Mouse (Mus musculus): Measurements from ENCODE around the gene Apon. TPM values are rescaled to one million over a fixed set of nuclear protein-coding genes. Genes with fewer than 3 reads are reported as not detected.
"Not testable (repeated sequence)": the region's sequence is repeated elsewhere in the genome, so short reads cannot be mapped to it uniquely, and the experiment has no call there.

Apon gene
- polyA plus RNA-seq (2015; fragmentation: Nextera tagmentation; extraction: Ambion mirVana): 0.19 TPM in 1 of 2 replicates, not detected in the other

- Histone ChIP-seq H3K4me1 (no peaks in the 10 kb centered on the region), H3K27ac (replicated peaks) (no peak within 1 kb of the TSS), H3K27me3 (no peaks in the 10 kb centered on the region), H3K4me3 (no peak within 1 kb of the TSS), H3K36me3 (peaks cover 30% of the 10 kb centered on the region), H3K9ac (replicated peaks) (no peak within 1 kb of the TSS), H3K4me2 (replicated peaks) (no peak within 1 kb of the TSS), H3K9me3 (no peaks in the 10 kb centered on the region)
- ATAC-seq (replicated peaks): no peak
- 83% methylated on average over 4 of the region's 4 CpGs for WGBS
These were observed at the start of gene Apon for GRCm38 (mm10) chr10:128253677-128254255. Apon (plus strand) TSS chr10:128254096.

DNA sequence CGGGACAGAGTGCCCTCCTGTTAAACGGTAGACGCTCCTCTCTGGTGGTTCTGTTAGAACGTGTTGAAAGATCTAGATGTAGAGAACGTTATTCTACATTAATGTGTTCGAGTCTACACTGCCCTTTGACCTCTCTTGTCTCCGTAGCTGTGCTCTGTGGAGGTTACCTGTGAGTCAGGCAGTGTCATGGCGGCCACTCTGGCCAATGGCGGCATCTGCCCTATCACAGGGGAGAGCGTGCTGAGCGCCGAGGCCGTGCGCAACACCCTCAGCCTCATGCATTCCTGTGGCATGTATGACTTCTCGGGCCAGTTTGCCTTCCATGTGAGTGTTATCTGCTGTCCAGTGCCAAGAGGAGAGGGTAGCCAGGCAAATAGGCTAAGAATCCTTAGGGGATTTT, 49.0 kb upstream of the Apon start:
- H3K4me1 ChIP-seq: peaks cover 1% of the 10 kb centered on the region
- no peak overlapping the region for H3K27ac ChIP-seq (replicated peaks)
- no peak overlapping the region for H3K9ac ChIP-seq (replicated peaks)
- H3K9me3 ChIP-seq: no peaks in the 10 kb centered on the region
- H3K27me3 ChIP-seq: no peaks in the 10 kb centered on the region
- WGBS: 90% methylated on average over 15 of the region's 15 CpGs
- H3K36me3 ChIP-seq: no peaks in the 10 kb centered on the region
- H3K4me2 ChIP-seq (replicated peaks): no peak overlapping the region
- no peak overlapping the region for H3K4me3 ChIP-seq
- no peak for ATAC-seq (replicated peaks)

- WGBS: 92% methylated on average over 10 of the region's 10 CpGs
- peaks cover 18% of the 10 kb centered on the region for H3K4me1 ChIP-seq
- H3K36me3 ChIP-seq: no peaks in the 10 kb centered on the region
- ATAC-seq (replicated peaks): no peak
- H3K4me2 ChIP-seq (replicated peaks): no peak overlapping the region
- no peak overlapping the region for H3K9ac ChIP-seq (replicated peaks)
- H3K4me3 ChIP-seq: no peak overlapping the region
- no peaks in the 10 kb centered on the region for H3K27me3 ChIP-seq
- H3K9me3 ChIP-seq: no peaks in the 10 kb centered on the region
- H3K27ac ChIP-seq (replicated peaks): no peak overlapping the region
These were observed 45.6 kb upstream of the Apon start for GRCm38 (mm10) chr10:128208326-128208725.

- Histone ChIP-seq H3K27me3 (peaks cover 3% of the 10 kb centered on the region; the same call in 1 of the 2 replicates), H3K9ac (replicated peaks) (no peak overlapping the region), H3K27ac (replicated peaks) (no peak overlapping the region), H3K36me3 (no peaks in the 10 kb centered on the region), H3K4me3 (no peak overlapping the region), H3K4me2 (replicated peaks) (no peak overlapping the region), H3K9me3 (no peaks in the 10 kb centered on the region), H3K4me1 (peaks cover 18% of the 10 kb centered on the region)
- WGBS: 93% methylated on average over 11 of the region's 11 CpGs
- no peak for ATAC-seq (replicated peaks)
These were observed 44.4 kb upstream of the Apon start for GRCm38 (mm10) chr10:128209311-128210009.

GRCm38 (mm10) chr10:128210131-128210530, 43.8 kb upstream of the Apon start:
- no peak overlapping the region for H3K27ac ChIP-seq (replicated peaks)
- H3K9me3 ChIP-seq: no peaks in the 10 kb centered on the region
- 92% methylated on average over 2 of the region's 2 CpGs for WGBS
- H3K27me3 ChIP-seq: peaks cover 3% of the 10 kb centered on the region; the same call in 1 of the 2 replicates
- no peak overlapping the region for H3K9ac ChIP-seq (replicated peaks)
- no peak overlapping the region for H3K4me2 ChIP-seq (replicated peaks)
- no peak for ATAC-seq (replicated peaks)
- no peak overlapping the region for H3K4me3 ChIP-seq
- no peaks in the 10 kb centered on the region for H3K36me3 ChIP-seq
- H3K4me1 ChIP-seq: peaks cover 18% of the 10 kb centered on the region

- H3K4me2 ChIP-seq (replicated peaks): peak overlapping the region; percentile 76
- H3K9me3 ChIP-seq: no peaks in the 10 kb centered on the region
- peaks cover 3% of the 10 kb centered on the region; the same call in 1 of the 2 replicates for H3K27me3 ChIP-seq
- ATAC-seq (replicated peaks): peak; percentile 30; the same call in 1 of the 2 replicates
- peak overlapping the region; percentile 59 for H3K4me3 ChIP-seq
- no peaks in the 10 kb centered on the region for H3K36me3 ChIP-seq
- peaks cover 18% of the 10 kb centered on the region for H3K4me1 ChIP-seq
- H3K9ac ChIP-seq (replicated peaks): peak overlapping the region; percentile 55
- peak overlapping the region; percentile 65; the same call in 1 of the 2 replicates for H3K27ac ChIP-seq (replicated peaks)
- WGBS: 25% methylated on average over 14 of the region's 14 CpGs
These were observed 42.9 kb upstream of the Apon start for GRCm38 (mm10) chr10:128210954-128211353.

DNA sequence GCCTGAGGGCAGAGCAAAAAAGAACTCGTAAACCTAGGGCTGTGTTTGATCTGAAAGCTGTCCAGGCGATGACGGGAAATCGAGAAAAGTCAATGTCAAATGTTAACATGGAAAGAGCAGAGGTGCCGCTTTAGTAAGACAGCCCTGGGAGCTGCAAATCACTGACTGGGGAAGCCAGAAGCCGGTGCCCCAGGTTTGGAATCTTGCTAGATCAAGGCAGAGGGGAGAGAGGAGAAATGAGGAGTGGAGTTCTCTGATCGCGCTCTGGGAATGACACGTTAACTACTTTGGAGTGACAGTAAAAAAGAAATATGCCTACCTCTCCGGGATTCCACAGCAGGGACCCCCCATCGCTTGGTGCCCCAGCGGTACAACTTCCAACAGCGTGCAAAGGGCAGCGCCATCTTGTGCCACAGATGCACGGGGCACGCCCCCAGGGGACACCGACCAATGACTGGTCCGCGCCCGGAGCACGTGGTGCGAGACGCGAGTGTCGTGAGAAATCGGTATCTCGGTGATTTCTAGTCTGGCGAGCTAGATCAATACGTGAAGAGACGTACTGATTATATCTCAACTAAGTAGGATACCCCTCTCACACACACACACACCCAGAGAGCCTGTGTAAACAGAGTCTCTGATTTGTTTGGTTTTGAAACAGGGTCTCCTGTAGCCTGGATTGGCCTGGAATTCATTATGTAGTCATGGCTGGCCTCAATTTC, 42.3 kb upstream of the Apon start, which contains the start of gene Spryd4:
TSS of gene Spryd4 (minus strand) at position 418 of the 719 bp plus-strand sequence.
- H3K4me3 ChIP-seq: peak within 1 kb of the TSS; percentile 59
- no peaks in the 10 kb centered on the region for H3K9me3 ChIP-seq
- no peaks in the 10 kb centered on the region for H3K36me3 ChIP-seq
- H3K9ac ChIP-seq (replicated peaks): peak within 1 kb of the TSS; percentile 55
- H3K27me3 ChIP-seq: peaks cover 3% of the 10 kb centered on the region; the same call in 1 of the 2 replicates
- H3K27ac ChIP-seq (replicated peaks): peak within 1 kb of the TSS; percentile 65; the same call in 1 of the 2 replicates
- peaks cover 18% of the 10 kb centered on the region for H3K4me1 ChIP-seq
- WGBS: under 1% methylated on average over 30 of the region's 30 CpGs
- peak; percentile 98 for ATAC-seq (replicated peaks)
- peak within 1 kb of the TSS; percentile 76 for H3K4me2 ChIP-seq (replicated peaks)

DNA sequence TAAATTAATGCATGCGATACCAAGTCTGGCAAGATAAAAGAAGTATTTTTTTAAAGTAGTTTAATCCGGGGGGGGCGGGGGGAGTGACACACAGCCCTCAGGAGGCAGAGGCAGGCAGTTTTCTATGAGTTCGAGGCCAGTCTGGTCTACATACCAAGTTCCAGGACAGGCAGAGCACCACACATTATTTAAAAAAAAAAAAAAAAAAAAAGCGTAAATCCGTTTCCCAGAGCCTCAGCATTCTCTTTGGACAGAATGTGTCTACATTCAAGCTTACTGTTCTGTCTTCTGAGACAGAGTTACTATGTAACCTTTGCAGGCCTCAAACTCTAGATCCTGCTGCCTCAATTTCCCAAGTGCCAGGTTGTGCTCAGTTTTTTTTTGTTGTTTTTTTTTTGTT, 41.7 kb upstream of the Apon start:
- peak overlapping the region; percentile 76 for H3K4me2 ChIP-seq (replicated peaks)
- H3K36me3 ChIP-seq: no peaks in the 10 kb centered on the region
- H3K4me3 ChIP-seq: peak overlapping the region; percentile 59
- no peaks in the 10 kb centered on the region for H3K9me3 ChIP-seq
- whole genome bisulfite sequencing: 55% methylated on average over 6 of the region's 6 CpGs
- ATAC-seq (replicated peaks): peak; percentile 16
- peaks cover 3% of the 10 kb centered on the region; the same call in 1 of the 2 replicates for H3K27me3 ChIP-seq
- H3K4me1 ChIP-seq: peaks cover 18% of the 10 kb centered on the region
- peak overlapping the region; percentile 55 for H3K9ac ChIP-seq (replicated peaks)
- 0 out of 2 replicates have a peak overlapping the region, but pooled peaks have one; percentile 65 for H3K27ac ChIP-seq (replicated peaks)

DNA sequence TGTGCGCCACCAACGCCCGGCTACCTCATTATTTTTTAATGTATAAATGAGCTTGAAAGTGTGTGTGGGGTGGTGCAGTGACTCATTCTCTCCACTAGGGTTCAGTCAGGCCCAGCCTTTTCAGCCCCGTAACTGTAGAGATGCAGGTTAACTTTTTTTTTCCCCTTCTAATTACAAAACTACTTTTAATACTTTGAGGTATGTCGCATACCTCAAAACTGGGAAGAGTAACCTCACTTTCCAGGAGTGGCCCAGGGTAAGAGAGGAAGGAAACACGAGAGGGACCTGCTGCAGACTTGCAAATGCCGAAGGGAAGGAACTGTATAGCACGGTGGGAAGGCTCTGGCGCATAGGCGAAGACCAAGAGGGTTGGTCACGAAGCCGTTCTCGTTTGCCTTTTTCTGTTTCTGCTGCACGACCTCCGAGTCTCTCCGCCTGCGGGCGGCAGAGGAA, 41.0 kb upstream of the Apon start:
- 2% methylated on average over 18 of the region's 18 CpGs for WGBS
- H3K4me3 ChIP-seq: peak overlapping the region; percentile 13
- peaks cover 3% of the 10 kb centered on the region; the same call in 1 of the 2 replicates for H3K27me3 ChIP-seq
- H3K9ac ChIP-seq (replicated peaks): no peak overlapping the region
- no peaks in the 10 kb centered on the region for H3K36me3 ChIP-seq
- no peak for ATAC-seq (replicated peaks)
- peaks cover 18% of the 10 kb centered on the region for H3K4me1 ChIP-seq
- H3K4me2 ChIP-seq (replicated peaks): peak overlapping the region; percentile 38
- no peak overlapping the region for H3K27ac ChIP-seq (replicated peaks)
- H3K9me3 ChIP-seq: no peaks in the 10 kb centered on the region

DNA sequence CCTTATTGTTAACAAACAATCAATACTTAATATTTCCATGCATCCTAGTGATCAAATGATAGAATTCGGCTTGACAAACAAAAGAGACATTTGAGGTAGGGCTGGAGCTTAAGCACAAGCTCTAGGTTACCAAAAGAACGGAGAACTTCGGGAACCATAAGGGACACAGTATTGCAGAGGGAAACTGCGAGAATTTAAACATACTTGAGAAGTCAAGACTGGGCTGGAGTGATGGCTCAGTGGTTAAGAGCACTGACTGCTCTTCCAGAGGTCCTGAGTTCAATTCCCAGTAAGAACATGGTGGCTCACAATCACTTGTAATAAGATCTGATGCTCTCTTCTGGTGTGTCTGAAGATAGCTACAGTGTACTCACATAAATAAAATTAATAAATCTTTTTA, 39.8 kb upstream of the Apon start:
- peaks cover 18% of the 10 kb centered on the region for H3K4me1 ChIP-seq
- ATAC-seq (replicated peaks); H3K4me3 ChIP-seq; H3K4me2 ChIP-seq (replicated peaks); H3K9me3 ChIP-seq; H3K9ac ChIP-seq (replicated peaks); H3K36me3 ChIP-seq; H3K27ac ChIP-seq (replicated peaks); H3K27me3 ChIP-seq: not testable (repeated sequence)
- 93% methylated on average over 4 of the region's 4 CpGs for WGBS

DNA sequence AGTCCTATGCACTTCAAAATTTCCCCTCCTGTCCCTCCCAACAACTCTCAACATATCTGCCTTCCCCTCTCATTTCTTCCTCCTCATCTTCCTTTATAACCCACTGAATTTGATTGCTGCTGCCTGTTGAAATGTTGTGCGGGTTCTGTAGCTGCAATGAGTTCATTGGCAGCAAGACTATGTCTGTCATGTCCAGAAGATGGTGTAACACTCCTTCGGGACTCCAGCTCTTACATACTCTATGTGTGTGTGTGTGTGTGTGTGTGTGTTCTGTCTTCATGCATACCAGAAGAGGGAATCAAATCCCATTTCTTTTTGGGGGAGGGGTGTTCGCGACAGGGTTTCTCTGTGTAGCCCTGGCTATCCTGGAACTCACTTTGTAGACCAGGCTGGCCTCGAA, 38.9 kb upstream of the Apon start:
- Histone ChIP-seq H3K36me3 (no peaks in the 10 kb centered on the region), H3K9ac (replicated peaks) (no peak overlapping the region), H3K9me3 (no peaks in the 10 kb centered on the region), H3K27ac (replicated peaks) (no peak overlapping the region), H3K4me2 (replicated peaks) (no peak overlapping the region), H3K4me3 (no peak overlapping the region), H3K4me1 (peaks cover 16% of the 10 kb centered on the region), H3K27me3 (peaks cover 3% of the 10 kb centered on the region; the same call in 1 of the 2 replicates)
- no peak for ATAC-seq (replicated peaks)
- WGBS: 87% methylated on average over 5 of the region's 5 CpGs

Data from forebrain, embryonic 15.5 days (tissue).